ENCODE assay signal across 25 mouse cellular contexts in genomic region chr13:115033135-115033534, GRCm38 (mm10). TPM values are rescaled to one million over a fixed set of nuclear protein-coding genes. Genes with fewer than 3 reads are reported as not detected.
DNase-seq lines count a peak whose midpoint lies in the region; ATAC-seq and TF ChIP-seq lines count a peak whose summit lies in the region.
"Had no signal": no experiment of that assay in that cellular context is flagged by ENCODE, and none has a peak within 500 bp of the region (broad histone marks: within the 10 kb centered on the region; RNA-seq: fewer than 3 reads in every experiment).

No protein-coding gene starts in this region.

- H3K36me3 ChIP-seq in kidney, adult 2 months (ENCODE audit: control insufficient read depth, insufficient read depth, low read length) = no peaks in the 10 kb centered on the region
- no peaks in the 10 kb centered on the region for H3K36me3 ChIP-seq in liver, embryonic 16.5 days (ENCODE audit: control insufficient read depth, insufficient read depth)
- H3K36me3 ChIP-seq in liver, embryonic 11.5 days (ENCODE audit: control insufficient read depth, insufficient read depth, low read length) = no peaks in the 10 kb centered on the region
- H3K36me3 ChIP-seq in kidney, embryonic 15.5 days = no peaks in the 10 kb centered on the region
- H3K36me3 ChIP-seq: embryonic facial prominence, embryonic 13.5 days; forebrain, embryonic 12.5 days; midbrain, embryonic 12.5 days; neural tube, embryonic 13.5 days had no signal

- TF ChIP-seq POLR2A in kidney, adult 2 months (IDR thresholded peaks at IDR 0.05; ENCODE audit: low read depth, low read length) = no peak

- no peaks in the 10 kb centered on the region for H3K9me3 ChIP-seq in liver, embryonic 16.5 days (replicated peaks; ENCODE audit: control insufficient read depth, low read length)
- no peaks in the 10 kb centered on the region for H3K9me3 ChIP-seq in liver, embryonic 11.5 days (ENCODE audit: control insufficient read depth, low read length)
- no peaks in the 10 kb centered on the region for H3K9me3 ChIP-seq in kidney, embryonic 15.5 days (replicated peaks)
- H3K9me3 ChIP-seq: embryonic facial prominence, embryonic 13.5 days; forebrain, embryonic 12.5 days; heart, embryonic 13.5 days; midbrain, embryonic 12.5 days; neural tube, embryonic 13.5 days had no signal

- no peaks in the 10 kb centered on the region for H3K27me3 ChIP-seq in kidney, adult 2 months (replicated peaks; ENCODE audit: control insufficient read depth, insufficient read depth, low read length)
- no peaks in the 10 kb centered on the region for H3K27me3 ChIP-seq in liver, embryonic 16.5 days (ENCODE audit: control insufficient read depth, insufficient read depth, low read depth, low read length)
- H3K27me3 ChIP-seq in liver, embryonic 11.5 days (replicated peaks; ENCODE audit: control insufficient read depth, insufficient read depth, low read length) = no peaks in the 10 kb centered on the region
- no peaks in the 10 kb centered on the region for H3K27me3 ChIP-seq in kidney, embryonic 15.5 days
- H3K27me3 ChIP-seq: embryonic facial prominence, embryonic 13.5 days; forebrain, embryonic 12.5 days; heart, embryonic 13.5 days; midbrain, embryonic 12.5 days; neural tube, embryonic 13.5 days had no signal

- WGBS in kidney, adult 2 months = 52% methylated on average over 2 of the region's 2 CpGs
- WGBS in liver, embryonic 16.5 days (ENCODE audit: insufficient replicate concordance) = 63% methylated on average over 2 of the region's 2 CpGs
- 73% methylated on average over 2 of the region's 2 CpGs for WGBS in liver, embryonic 11.5 days
- WGBS in kidney, embryonic 15.5 days = 73% methylated on average over 2 of the region's 2 CpGs

- H3K4me1 ChIP-seq in kidney, adult 2 months (ENCODE audit: control insufficient read depth, insufficient read depth, low read length) = peaks cover 19% of the 10 kb centered on the region; the same call in 1 of the 2 replicates
- no peaks in the 10 kb centered on the region for H3K4me1 ChIP-seq in liver, embryonic 16.5 days (ENCODE audit: control insufficient read depth, low read depth, low read length)
- no peaks in the 10 kb centered on the region for H3K4me1 ChIP-seq in liver, embryonic 11.5 days (replicated peaks; ENCODE audit: control insufficient read depth, insufficient read depth, low read length)
- H3K4me1 ChIP-seq in kidney, embryonic 15.5 days = peaks cover 7% of the 10 kb centered on the region; the same call in 1 of the 2 replicates
- H3K4me1 ChIP-seq: embryonic facial prominence, embryonic 13.5 days; forebrain, embryonic 12.5 days; midbrain, embryonic 12.5 days; neural tube, embryonic 13.5 days had no signal

- no peak overlapping the region for H3K9ac ChIP-seq in liver, embryonic 16.5 days (ENCODE audit: low read depth, low read length)
- no peak overlapping the region for H3K9ac ChIP-seq in liver, embryonic 11.5 days (ENCODE audit: low read depth, low read length)
- no peak overlapping the region for H3K9ac ChIP-seq in kidney, embryonic 15.5 days
- H3K9ac ChIP-seq: embryonic facial prominence, embryonic 13.5 days; forebrain, embryonic 12.5 days; forebrain, postnatal 0 days; heart, embryonic 13.5 days; hindbrain, embryonic 14.5 days; midbrain, embryonic 12.5 days; neural tube, embryonic 13.5 days had no signal

- no peak overlapping the region for H3K4me2 ChIP-seq in liver, embryonic 16.5 days (ENCODE audit: low read depth, low read length)
- no peak overlapping the region for H3K4me2 ChIP-seq in liver, embryonic 11.5 days
- no peak overlapping the region for H3K4me2 ChIP-seq in kidney, embryonic 15.5 days
- H3K4me2 ChIP-seq: embryonic facial prominence, embryonic 13.5 days; forebrain, embryonic 12.5 days; heart, embryonic 13.5 days; hindbrain, embryonic 14.5 days; midbrain, embryonic 12.5 days; neural tube, embryonic 13.5 days had no signal

- peak; percentile 71 for ATAC-seq in liver, embryonic 16.5 days (ENCODE audit: low read depth)
- ATAC-seq in liver, embryonic 11.5 days (replicated peaks; ENCODE audit: low FRiP score) = no peak
- peak; percentile 59 for ATAC-seq in kidney, embryonic 15.5 days (replicated peaks; ENCODE audit: low FRiP score)
- ATAC-seq: forebrain, postnatal 0 days had no signal

- H3K4me3 ChIP-seq in kidney, adult 2 months (ENCODE audit: insufficient read depth, low read depth, low read length) = no peak overlapping the region
- no peak overlapping the region for H3K4me3 ChIP-seq in liver, embryonic 16.5 days (ENCODE audit: low read depth, low read length)
- H3K4me3 ChIP-seq in liver, embryonic 11.5 days (ENCODE audit: low read depth, low read length) = no peak overlapping the region
- no peak overlapping the region for H3K4me3 ChIP-seq in kidney, embryonic 15.5 days (replicated peaks)
- H3K4me3 ChIP-seq: embryonic facial prominence, embryonic 13.5 days; erythroblast, embryonic 14.5 days; forebrain, embryonic 12.5 days; heart, embryonic 13.5 days; midbrain, embryonic 12.5 days; neural tube, embryonic 13.5 days had no signal

- H3K27ac ChIP-seq in kidney, adult 2 months (ENCODE audit: insufficient read depth, low read depth, low read length) = no peak overlapping the region
- H3K27ac ChIP-seq in liver, embryonic 16.5 days (ENCODE audit: low read length) = no peak overlapping the region
- H3K27ac ChIP-seq in liver, embryonic 11.5 days (ENCODE audit: low read depth, low read length) = no peak overlapping the region
- no peak overlapping the region for H3K27ac ChIP-seq in kidney, embryonic 15.5 days
- H3K27ac ChIP-seq: embryonic facial prominence, embryonic 13.5 days; forebrain, embryonic 12.5 days; heart, embryonic 13.5 days; hindbrain, embryonic 14.5 days; midbrain, embryonic 12.5 days; neural tube, embryonic 13.5 days had no signal

- DNase-seq in kidney, adult 2 months = peak; percentile 64
- no peak for DNase-seq in kidney, adult 18-20 months
- no peak for DNase-seq in liver, embryonic 11.5 days (ENCODE audit: low spot score)
- DNase-seq in lung, postnatal 14 days = no peak
- no peak for DNase-seq in gastrocnemius, adult 18-20 months (ENCODE audit: low spot score)
- DNase-seq: adrenal gland, postnatal 25 days; cerebellum, adult 18-20 months; cerebellum, postnatal 10 days; forebrain, postnatal 0 days; gastrocnemius, postnatal 10 days; heart, postnatal 10 days; layer of hippocampus, postnatal 36 days; left cerebral cortex, postnatal 4 days; lung, adult 2 months; lung, postnatal 10 days; thymus, postnatal 4 days had no signal

- no peak for TF ChIP-seq CTCF in kidney, adult 2 months (conservative IDR thresholded peaks at IDR 0.05; ENCODE audit: insufficient read depth, insufficient read length, low read depth, low read length)

RNA-seq across cellular contexts. Expression of gene Pelo, which starts 56.9 kb away (rescaled TPM):
- 29.0 and 32.3 TPM in 2 replicates for polyA plus RNA-seq in kidney, adult 2 months (2012; rRNA removed)
- polyA plus RNA-seq in liver, embryonic 16.5 days (2015; fragmentation: Nextera tagmentation; extraction: Ambion mirVana) = 2.2 and 2.6 TPM in 2 replicates
- 10.0 and 10.9 TPM in 2 replicates for polyA plus RNA-seq in liver, embryonic 11.5 days (2014; fragmentation: Nextera tagmentation; extraction: Ambion mirVana)
- polyA plus RNA-seq in kidney, embryonic 15.5 days (2015; fragmentation: Nextera tagmentation; extraction: Ambion mirVana) = 5.7 and 6.5 TPM in 2 replicates
- total RNA-seq in gastrocnemius, adult 18-20 months (2021) = 10 to 100 TPM; 10.3 to 11.1 TPM
